Mouse (Mus musculus) urinary bladder, postnatal 4 days (tissue): ENCODE measurements around the gene Rnf34.

Experiments used
- DNase-seq, 2 experiments: peaks; one replicate each; pipeline ENCODE4 v3.0.0; 2021 to 2022; ENCODE audit warnings: low spot score in 2 of 2

Gene Rnf34

DNA sequence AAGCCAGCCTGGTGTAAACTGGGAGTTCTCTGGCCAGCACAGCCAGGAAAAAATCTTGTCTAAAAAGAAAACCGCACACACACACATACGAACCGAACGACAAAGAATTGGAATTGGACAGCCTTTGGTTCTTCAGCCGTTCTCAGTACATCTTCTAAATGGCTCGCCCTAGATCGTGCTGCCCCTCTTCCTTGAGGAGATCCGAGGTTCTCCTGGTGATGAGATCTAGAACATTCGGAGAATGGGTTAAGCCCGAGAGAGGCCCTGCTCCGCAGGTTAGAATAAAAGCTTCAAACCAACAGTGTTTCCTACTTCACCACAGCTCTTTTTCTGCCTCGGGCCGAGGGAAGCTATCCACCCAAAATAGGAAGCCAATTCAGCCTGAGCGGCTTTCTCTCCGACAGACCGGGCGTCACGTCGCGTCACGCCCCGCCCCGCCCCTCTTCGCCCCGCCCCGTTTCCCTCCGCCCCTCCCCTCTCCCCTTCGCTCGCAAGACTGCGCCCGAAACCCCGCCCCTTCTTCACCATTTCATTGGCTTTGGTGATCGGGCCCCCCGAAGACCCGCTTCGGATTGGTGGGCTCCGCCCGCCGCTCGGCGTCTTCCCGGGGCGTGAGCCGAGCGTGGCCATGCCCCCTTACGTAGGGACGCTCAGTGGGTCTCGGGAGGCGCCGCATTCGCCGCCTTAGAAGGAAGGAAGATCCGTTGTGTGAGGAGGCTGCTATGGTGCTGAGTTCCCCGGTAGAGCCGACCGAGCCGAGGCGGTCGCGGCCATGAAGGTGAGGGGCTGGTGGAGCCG is at the start of gene Rnf34:
Rnf34 (plus strand) TSS at position 528 of the 798 bp plus-strand sequence.
- peak; percentile 97 to 98 for DNase-seq

DNA sequence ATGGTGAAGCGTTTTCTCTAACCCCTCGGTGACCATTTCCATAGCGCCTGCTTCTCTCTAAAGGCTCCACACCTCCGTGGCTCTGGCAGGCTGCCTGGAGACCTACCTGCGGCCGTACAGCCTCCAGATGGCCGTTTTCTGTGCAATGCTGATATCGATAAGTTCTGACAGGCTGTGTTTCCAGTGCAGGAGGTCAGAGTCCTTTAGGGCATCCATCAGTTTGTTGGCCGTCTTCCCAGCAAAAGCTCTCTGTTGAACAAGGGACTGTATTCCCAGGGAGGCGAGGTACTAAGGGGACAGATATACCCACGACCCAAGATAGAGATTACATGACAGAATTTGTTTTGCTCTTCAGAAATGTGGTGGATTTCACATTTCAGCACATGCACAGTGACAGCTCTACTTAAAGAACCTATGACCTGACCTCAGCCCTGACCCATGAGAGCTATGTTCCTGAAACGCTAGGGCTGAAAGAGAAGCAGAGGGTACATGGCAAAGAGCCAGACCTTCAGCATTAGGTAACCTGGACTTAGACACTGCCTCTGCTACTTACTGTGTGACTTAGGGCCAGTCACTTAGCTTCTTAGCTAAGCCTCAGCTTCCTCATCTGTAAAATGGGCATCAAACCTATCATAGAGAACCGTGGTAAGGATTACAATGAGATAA is 49.4 kb upstream of the Rnf34 start:
- DNase-seq = no peak

DNA sequence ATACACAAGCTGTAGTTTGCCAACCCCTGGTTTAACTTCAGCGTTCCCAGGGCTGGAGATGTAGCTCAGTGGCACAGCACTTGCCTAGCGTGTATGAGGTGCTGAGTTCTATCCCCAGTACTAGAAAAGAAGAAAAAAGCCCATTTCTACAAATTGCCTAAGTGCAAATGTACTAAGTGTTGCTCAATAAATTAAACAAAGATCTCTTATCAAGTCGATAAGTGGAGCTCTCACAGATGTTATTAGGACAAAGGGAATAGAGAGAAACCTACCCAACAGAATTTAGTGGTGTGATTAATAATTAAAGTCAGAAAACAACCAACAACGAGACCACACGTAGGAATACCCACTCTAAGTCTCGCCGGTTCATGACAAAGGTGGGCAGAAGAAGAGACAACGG is 48.2 kb upstream of the Rnf34 start:
- DNase-seq = no peak

DNA sequence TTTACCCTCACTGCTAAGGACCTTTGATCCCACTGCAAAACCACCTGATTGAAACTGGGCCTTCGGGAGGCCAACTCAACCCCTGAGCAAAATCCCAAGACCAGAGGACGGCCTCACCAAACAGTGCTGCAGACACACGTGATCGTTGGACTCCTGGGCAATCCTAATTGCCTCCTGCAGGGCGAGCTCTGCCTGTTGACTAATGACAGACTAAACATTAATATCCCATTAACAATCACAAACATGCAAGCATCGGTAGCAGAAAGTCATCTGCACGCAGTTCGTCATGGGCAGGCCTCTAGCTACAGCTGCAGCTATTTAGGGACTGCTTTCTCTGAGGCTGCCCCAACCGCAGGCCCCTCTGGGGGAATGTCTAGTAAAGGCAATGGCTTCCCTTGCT is 47.1 kb upstream of the Rnf34 start:
- DNase-seq = no peak

DNA sequence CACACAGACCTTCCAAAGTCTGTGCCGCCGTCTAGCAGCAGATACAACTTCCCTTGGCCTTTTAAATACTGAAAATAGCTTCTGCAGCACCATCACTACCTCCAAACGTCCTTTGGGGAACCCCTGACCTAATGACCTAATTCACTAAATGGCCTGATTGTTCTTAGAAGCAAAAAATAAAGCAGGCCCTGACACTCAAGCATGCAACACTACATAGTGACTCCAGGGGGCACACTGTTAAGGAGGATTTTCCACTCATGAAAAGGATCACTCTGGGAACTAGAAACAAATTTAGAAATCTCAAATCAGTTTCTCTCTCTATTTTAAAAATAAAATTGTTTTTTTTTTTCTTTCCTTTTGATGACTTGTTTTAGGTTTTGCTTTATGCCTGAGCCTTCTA is 44.3 kb upstream of the Rnf34 start:
- no peak for DNase-seq

DNA sequence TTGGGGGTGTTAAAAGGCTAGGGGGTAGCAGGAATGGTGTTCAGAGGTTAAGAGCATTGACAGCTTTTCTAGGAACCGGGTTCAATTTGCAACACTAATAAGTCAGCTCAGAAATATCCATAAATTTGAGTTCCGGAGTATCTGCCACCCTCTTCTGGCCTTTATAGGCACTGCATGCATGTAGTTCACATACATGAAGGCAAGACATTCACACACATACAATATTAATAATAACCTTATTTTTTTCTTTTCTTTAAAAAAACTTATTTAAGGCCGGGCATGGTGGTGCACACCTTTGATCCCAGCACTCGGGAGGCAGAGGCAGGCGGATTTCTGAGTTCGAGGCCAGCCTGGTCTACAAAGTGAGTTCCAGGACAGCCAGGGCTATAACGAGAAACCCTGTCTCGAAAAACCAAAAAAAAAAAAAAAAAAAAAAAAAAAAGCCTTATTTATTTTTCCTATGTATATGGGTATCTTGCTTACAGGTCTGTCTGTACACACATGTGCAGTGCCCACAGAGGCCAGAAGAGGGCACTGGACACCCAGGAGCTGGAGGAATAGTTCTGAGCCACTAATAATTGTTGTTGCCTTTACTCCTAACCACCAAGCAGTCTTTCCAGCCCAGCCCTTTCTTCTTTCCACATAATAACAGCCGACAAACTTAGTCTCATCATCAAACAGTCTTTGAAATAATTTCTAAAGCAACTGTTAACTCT is 38.3 kb upstream of the Rnf34 start:
- DNase-seq = peak in 1 of 2 experiments; percentile 42

DNA sequence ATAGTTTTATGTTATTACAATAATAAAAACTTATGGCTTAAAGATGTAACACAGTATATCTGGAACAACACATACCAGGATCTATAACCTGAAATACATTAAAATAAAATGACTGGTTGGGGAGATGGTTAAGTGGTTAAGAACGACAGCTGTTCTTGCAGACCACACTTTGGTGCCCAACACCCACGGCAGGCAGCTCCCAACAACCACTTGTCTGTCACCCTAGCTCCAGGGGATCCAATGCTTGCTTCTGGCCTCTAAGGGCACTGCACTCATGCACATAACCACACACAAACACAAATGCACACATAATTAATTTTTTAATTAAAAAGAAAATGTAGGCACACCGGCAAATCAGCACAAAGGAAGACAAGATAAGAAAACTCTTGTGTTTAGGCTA is 37.1 kb upstream of the Rnf34 start:
- no peak for DNase-seq

DNA sequence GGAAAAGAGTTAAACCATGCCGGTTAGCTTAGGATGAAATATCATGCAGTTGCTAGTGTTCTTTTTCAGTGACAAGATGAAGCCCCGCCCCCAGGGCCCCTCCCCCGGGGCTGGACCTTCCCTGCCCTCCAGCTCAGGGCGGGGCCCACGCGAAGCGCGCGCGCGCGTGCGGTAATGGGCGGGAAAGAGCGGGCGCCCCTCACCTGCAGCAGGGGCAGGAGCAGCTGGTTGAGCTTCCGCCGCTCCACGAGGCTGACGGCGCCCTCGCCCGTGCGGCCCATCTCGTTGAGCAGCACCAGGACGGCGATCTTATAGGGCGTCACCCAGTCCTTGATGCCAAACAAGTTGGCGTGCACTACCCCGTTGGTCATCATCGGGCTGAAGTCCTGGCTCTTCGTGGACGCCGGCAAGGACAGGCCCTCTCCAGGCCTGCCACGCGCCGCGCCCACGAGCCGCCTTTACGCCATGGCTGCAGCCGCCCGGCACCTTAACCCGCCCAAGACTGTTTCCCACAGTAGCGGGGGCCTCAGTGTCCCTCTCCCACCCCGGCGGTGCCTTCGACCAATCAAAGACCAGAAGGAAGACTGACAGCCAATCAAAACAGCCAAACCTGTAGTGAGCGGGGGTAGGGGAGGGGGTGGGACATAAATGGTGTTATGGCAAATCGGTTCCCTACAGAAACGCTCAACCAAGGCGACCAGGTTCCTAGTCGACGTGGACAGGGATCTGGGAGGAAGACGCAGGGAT is 28.9 kb upstream of the Rnf34 start, which contains the start of gene Anapc5:
Anapc5 (minus strand) TSS at position 563 of the 747 bp plus-strand sequence.
- peak; percentile 92 to 93 for DNase-seq

DNA sequence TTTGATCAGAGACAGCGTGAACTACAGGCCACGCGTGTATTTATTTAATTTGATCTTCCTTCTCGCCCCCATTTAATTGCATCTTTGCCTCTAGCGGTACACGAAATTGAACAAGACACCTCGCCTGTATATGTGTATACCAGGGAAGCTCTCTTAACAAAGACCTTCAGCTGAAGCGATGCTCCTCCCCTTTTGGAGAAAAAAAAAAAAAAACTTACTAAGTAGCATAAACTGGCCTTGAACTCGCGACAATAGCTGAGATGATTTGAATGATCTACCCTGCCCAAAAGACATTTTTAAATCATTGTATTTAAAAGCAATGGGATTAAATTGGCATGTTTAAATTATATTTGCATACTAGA is 28.3 kb upstream of the Rnf34 start:
- no peak for DNase-seq

DNA sequence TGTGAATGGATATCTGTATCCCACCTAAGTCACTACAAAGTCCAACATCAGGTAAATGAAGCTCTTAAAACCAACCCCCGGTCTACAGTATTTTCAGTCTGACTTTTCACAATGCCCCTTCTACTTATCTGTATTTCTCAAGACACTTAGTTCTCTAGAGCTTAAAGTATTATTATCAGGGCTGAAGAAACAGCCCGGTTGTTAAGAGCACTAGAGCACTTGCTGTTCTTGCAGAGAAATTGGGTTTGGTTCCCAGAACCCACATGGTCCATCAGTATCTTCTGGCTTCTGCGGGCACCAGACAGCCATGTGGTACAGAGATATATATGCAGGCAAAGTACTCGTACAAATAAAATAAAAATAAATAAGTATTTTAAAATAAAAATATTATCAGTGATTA is 27.4 kb upstream of the Rnf34 start:
- no peak for DNase-seq

DNA sequence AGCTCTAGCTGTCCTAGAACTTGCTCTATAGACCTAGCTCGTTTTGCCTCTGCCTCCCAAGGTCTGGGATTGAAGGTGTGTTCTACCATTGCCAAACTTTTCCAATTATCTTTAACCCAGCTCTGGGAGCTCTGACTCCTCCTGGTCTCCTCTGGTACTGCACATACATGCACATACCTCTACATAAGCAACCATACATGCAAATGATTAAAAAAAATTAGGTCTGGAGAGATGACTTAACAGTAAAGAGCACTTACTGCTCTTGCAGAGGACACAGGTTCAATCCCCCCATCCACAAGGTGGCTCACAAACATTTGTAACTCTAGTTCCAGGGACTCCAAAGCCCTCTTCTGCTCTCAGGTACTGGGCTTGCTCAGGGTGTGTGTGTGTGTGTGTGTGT is 25.9 kb upstream of the Rnf34 start:
- DNase-seq = no peak

DNA sequence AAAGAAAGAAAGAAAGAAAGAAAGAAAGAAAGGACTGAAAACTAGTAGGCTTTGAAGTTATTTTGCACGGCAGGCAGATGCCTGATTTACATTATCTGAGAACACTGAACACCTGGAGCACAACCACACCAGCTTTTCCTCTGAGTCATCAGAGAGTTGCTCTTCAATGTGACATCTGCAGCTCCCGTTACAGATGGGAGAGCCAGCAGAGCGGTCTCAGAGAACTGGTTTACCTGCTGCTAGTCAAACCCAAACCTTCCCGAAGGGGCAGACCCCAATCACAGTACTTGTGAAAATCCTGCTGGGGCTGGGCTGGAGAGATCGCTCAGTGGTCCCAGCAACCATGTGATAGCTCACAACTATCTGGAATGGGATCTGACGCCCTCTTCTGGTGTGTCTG is 25.4 kb upstream of the Rnf34 start:
- no peak for DNase-seq

DNA sequence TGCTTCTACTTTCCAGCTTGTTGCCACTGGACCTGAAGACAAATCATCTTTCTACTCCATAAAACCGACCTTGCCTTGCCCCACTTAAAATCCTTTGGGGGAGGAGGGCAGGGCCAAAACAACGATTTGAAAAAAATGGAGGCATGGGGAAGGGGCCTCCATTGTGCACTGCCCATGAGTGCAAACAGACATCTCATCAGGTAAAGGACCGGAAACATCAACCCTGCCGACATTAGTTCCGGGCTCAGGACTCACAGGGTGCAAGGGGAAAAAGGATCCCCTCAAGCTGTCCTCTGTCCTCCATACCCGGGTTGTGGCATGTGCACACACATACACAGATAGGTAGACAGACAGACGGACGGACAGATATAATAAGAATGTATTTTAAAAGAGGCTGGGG is 24.7 kb upstream of the Rnf34 start:
- DNase-seq = no peak

DNA sequence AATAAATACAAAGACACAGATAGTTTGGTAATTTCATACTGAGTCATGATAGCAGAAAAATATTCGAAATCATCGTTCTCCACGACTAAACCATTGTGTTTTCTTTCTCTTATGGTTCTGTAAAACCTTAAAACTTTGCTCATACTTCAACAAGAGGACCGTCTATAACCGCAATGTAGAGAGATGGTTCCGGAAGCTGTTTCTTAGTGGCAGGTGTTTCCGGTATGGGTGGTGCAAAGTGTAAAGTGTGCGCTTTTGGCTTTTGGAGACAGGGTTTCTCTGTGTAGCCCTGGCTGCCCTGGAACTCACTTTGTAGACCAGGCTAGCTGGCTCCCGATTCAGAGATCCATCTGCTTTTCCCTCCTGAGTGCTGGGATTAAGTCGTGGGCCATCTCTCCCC is 17.3 kb upstream of the Rnf34 start:
- DNase-seq = no peak

DNA sequence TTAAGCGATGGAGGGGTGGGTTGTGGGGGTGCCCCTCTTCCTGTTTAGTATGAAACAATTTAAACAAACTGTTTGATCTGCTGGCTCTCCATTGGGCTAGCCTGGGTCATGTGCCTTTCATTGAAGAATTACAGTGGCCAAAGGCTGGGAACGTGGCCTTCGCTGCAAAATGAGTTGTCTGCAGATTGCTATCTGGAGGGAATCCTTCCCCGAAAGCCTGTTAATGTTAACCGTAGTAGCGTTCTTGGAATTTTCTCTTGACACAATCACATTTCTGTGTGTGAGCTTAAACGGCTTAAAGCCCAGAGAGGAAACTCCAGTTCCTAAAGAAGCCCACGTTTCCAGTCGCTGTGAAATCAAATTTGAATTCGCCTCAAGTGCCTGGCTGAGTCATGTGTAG is 16.9 kb upstream of the Rnf34 start:
- DNase-seq = no peak

DNA sequence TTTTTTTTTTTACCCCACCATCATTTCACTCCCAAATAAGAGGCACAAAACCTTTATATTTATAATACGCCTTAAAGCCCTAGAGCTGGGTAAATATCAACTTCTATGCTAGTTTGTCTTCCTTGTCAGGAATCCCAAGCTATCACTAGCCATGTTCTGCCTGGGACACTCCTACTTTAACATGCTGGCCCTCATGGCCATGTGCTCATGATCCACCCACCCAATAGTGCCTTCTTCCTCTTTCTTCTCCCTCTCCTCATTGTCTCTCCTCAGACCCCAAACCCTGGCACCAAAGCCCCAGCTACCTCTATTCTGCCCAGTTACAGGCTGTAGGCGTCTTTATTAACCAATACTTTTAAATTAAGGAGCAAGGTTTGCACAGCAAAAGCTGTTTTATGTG is 8.7 kb upstream of the Rnf34 start:
- DNase-seq = no peak

DNA sequence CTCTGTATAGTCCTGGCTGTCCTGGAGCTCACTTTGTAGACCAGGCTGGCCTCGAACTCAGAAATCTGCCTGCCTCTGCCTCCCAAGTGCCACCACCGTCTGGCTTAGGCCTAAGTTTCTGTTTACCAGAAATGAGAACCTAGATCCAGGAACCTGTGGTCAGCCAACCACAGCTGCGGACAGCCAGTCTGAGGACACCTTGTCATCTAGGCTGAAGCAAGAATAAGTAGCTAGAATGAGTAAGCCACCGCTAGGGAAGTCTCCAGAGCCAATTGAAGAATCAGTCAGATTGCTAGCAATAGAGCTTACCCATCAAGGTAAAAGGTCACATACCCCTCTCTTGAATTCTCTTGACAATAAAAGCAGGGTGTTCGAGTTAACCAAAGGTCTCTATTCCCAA is 6.0 kb upstream of the Rnf34 start:
- no peak for DNase-seq

DNA sequence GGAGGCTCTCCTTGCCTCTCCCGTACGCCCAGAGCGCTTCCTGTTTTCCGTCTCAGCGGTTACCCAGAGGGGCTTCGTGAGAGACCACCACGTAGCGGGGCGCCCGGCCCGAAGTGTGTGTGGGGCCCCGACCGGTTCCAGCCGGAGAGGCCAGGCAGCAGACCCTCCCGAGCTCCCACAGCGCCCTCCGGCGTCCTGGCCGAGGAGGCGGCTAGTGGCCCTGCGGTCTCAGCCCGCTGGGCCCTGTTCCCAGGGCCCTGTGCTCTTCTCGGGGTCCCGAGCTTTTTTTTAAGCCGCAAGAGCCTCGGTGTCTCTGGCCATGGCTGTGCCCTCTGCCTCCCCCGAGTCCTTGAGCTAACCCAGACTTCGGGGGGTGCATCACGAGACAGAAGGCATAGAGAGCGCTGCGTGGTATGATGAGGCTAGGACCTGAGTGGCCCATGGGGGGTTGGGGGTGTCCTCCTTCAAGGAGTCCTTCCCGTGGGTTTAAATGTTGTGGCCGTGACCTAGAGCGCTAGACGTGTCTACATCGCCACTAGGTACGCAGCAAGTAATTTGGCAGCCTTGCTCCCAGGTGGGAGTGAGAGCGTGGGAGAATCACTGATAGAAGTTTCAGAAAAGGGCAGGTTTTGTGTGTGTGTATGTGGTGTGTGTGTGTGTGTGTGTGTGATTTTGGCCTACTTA is 613 bp downstream of the Rnf34 start:
- DNase-seq = peak in 1 of 2 experiments; percentile 67

DNA sequence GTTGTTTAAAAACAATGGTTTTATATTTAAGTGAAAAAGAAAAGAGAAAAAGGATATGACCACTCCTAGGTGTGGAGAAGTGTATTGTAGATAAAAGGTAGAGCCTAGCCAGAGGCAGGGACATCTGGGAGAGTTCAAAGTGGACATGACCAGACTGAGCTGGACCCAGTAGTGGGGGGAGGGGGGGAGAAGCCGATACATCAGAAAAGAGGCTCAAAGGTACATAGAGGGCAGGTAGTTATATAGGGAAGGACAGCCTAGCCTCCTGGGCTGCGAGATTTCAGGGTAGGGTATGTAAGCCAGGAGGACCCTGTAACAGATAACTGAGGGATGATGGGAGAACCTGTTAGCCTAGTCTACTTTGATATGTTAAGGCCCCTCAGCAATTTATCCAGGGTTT is 2.8 kb downstream of the Rnf34 start:
- no peak for DNase-seq

DNA sequence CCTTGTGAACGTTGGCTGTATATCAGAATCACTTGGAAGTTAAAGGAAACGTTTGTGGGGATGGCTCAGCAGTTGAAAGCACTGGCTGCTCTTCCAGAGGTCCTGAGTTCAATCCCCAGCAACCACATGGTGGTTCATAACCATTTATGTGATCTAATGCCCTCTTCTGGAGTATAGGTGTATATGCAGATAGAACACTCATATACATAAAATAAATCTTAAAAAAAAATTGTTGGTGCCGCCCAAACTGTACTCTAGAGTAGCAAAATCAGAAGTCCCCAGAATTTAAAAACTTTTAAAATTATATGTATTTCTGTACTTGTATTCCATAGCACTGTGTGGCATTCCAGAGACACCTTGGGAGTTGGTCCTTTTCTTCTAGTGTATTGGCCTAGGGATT is 6.0 kb downstream of the Rnf34 start:
- DNase-seq = no peak

DNA sequence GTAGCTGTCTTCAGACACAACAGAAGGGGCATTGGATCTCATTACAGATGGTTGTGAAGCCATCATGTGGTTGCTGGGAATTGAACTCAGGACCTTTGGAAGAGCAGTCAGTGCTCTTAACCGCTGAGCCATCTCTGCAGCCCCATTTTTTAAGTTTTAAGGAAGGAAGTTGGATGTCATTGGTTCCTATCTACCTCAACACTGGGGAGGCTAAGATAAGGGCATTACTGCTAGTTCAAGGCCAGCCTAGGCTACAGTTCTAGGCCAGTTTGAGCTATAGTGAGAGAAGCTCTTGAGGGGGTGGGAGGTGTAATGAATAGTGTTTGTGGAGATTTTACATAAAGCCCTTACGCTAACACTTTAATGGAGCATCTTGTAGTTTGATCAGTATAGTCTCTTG is 13.2 kb downstream of the Rnf34 start:
- DNase-seq = no peak

DNA sequence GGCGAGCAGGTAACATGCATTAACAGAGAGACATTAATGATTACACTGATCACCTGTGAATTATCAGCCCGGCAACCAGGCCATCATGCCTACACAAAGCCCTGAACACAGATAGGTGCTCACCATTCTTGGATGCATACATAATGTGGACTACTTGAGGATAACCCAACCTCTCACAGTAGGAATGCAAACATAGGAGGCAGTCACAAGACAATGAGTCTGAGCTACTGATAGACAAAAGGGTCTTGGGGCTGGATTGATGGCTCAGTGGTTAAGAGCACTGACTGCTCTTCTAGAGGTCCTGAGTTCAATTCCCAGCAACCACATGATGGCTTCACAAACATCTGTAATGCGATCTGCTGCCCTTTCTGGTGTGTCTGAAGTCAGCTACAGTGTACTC is 22.8 kb downstream of the Rnf34 start:
- no peak for DNase-seq
